11 mouse cellular contexts compared by ENCODE assay signal in the genomic region with DNA sequence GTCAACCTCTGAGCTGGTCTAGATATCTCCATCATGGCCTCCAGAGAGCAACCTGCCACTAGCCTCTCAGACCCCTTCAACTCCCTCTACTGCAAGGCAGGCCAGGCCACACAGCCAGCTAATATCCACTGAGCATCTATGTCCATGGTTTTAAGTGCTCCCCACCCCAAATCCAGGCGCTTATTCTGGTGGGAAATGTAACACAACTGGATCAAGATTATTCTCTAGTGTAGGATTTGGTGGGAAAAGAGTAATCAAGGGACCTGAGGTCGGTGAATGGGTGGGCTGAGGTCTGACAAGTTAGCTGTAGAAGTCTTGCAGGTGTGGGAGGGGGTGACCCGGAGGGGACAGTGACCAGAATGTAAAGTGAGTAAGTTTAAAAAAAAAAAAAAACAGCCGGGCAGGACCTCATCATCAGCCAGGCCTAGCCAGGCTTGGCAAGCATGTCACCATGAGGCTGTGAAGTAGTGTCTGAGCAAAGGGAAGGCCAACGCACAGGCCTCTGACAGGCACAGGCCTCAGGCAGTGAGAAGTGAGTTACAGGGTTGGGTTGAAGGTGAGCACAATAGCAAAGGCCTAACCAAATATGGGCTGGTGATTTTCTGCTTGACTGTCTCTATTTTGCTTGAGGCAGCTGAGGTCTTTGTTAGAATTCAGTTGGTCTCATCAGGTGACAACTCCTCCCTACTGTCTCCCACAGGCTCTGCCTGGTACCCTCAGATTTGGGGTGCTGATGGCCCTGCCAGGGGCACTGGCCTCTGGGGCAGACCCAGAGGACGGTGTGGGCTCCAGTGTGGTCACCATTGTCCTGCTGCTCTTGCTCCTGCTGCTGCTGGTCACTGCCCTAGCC. TPM values are rescaled to one million over a fixed set of nuclear protein-coding genes. Genes with fewer than 3 reads are reported as not detected.
DNase-seq lines count a peak whose midpoint lies in the region; ATAC-seq lines count a peak whose summit lies in the region.
"Had no signal": no experiment of that assay in that cellular context is flagged by ENCODE, and none has a peak within 500 bp of the region (broad histone marks: within the 10 kb centered on the region; RNA-seq: fewer than 3 reads in every experiment).

No protein-coding gene starts in this region.

- H3K4me2 ChIP-seq in kidney, embryonic 14.5 days (replicated peaks; ENCODE audit: low read depth, low read length), result no peak overlapping the region
- no peak overlapping the region for H3K4me2 ChIP-seq in limb, embryonic 15.5 days
- H3K4me2 ChIP-seq: embryonic facial prominence, embryonic 15.5 days had no signal

- peaks cover 67% of the 10 kb centered on the region for H3K36me3 ChIP-seq in kidney, embryonic 14.5 days (ENCODE audit: control insufficient read depth, insufficient read depth, low read length)
- peaks cover 82% of the 10 kb centered on the region for H3K36me3 ChIP-seq in limb, embryonic 15.5 days

- H3K4me3 ChIP-seq in kidney, embryonic 14.5 days (ENCODE audit: low read length), result no peak overlapping the region
- H3K4me3 ChIP-seq in limb, embryonic 15.5 days, result no peak overlapping the region
- H3K4me3 ChIP-seq: embryonic facial prominence, embryonic 15.5 days had no signal

- H3K9me3 ChIP-seq in kidney, embryonic 14.5 days (ENCODE audit: control insufficient read depth, low read length), result no peaks in the 10 kb centered on the region
- no peaks in the 10 kb centered on the region for H3K9me3 ChIP-seq in limb, embryonic 15.5 days
- H3K9me3 ChIP-seq: embryonic facial prominence, embryonic 15.5 days had no signal

- no peak overlapping the region for H3K9ac ChIP-seq in kidney, embryonic 14.5 days (ENCODE audit: low read depth, low read length)
- H3K9ac ChIP-seq in limb, embryonic 15.5 days, result 0 out of 2 replicates have a peak overlapping the region, but pooled peaks have one; percentile 14
- H3K9ac ChIP-seq: embryonic facial prominence, embryonic 15.5 days had no signal

- DNase-seq in kidney, postnatal 4 days, result no peak
- peak; percentile 71 for DNase-seq in A20 (ENCODE audit: low read depth, low spot score)
- no peak for DNase-seq in left cerebral cortex, adult 18-20 months (ENCODE audit: low spot score in 2 of 2)
- DNase-seq in frontal cortex, postnatal 14 days (ENCODE audit: low spot score in 2 of 2), result no peak
- no peak for DNase-seq in adrenal gland, postnatal 36 days

- WGBS in kidney, embryonic 14.5 days, result 48% methylated on average over 6 of the region's 6 CpGs
- WGBS in limb, embryonic 15.5 days, result 81% methylated on average over 6 of the region's 6 CpGs

- H3K27me3 ChIP-seq in kidney, embryonic 14.5 days (ENCODE audit: control insufficient read depth, insufficient read depth, low read length), result no peaks in the 10 kb centered on the region
- no peaks in the 10 kb centered on the region for H3K27me3 ChIP-seq in limb, embryonic 15.5 days
- H3K27me3 ChIP-seq: embryonic facial prominence, embryonic 15.5 days had no signal

- H3K4me1 ChIP-seq in kidney, embryonic 14.5 days (ENCODE audit: control insufficient read depth, insufficient read depth, low read length), result 0 out of 2 replicates have a peak, but pooled peaks cover 4% of the 10 kb centered on the region
- no peaks in the 10 kb centered on the region for H3K4me1 ChIP-seq in limb, embryonic 15.5 days
- H3K4me1 ChIP-seq: embryonic facial prominence, embryonic 15.5 days had no signal

- peak; percentile 58 for ATAC-seq in kidney, embryonic 14.5 days (ENCODE audit: low FRiP score, low TSS enrichment)
- peak; percentile 36 for ATAC-seq in CD4-positive, CD25-positive, alpha-beta regulatory T cell, adult 4 months
- no peak for ATAC-seq in limb, embryonic 15.5 days (ENCODE audit: insufficient number of reproducible peaks, low FRiP score, low TSS enrichment, low read depth)

- peak overlapping the region; percentile 44 for H3K27ac ChIP-seq in kidney, embryonic 14.5 days (ENCODE audit: low read depth, low read length)
- H3K27ac ChIP-seq in limb, embryonic 15.5 days, result no peak overlapping the region; the same call in 1 of the 2 replicates
- H3K27ac ChIP-seq: embryonic facial prominence, embryonic 15.5 days had no signal

RNA-seq across cellular contexts. Expression of a gene that starts 2.0 kb away (rescaled TPM):
- 0.57 and 0.80 TPM in 2 replicates for polyA plus RNA-seq in kidney, embryonic 14.5 days (2014; fragmentation: Nextera tagmentation; extraction: Ambion mirVana)
- polyA plus RNA-seq in CD4-positive, CD25-positive, alpha-beta regulatory T cell, adult 4 months (2017; shearing (Covaris generic)), result 100 to 1,000 TPM; 836 to 870 TPM
- 7.4 and 9.5 TPM in 2 replicates for polyA plus RNA-seq in limb, embryonic 15.5 days (2015; fragmentation: Nextera tagmentation; extraction: Ambion mirVana)
- total RNA-seq in left cerebral cortex, adult 18-20 months (2021), result 1 to 10 TPM; 1.3 to 2.3 TPM
- 1 to 10 TPM; 1.4 to 3.1 TPM for total RNA-seq in adrenal gland, postnatal 36 days (2021)

RNA-seq across cellular contexts. Expression of a gene that starts 7.0 kb away (rescaled TPM):
- polyA plus RNA-seq in kidney, embryonic 14.5 days (2014; fragmentation: Nextera tagmentation; extraction: Ambion mirVana), result 132 and 156 TPM in 2 replicates
- 100 to 1,000 TPM; 236 to 310 TPM for polyA plus RNA-seq in CD4-positive, CD25-positive, alpha-beta regulatory T cell, adult 4 months (2017; shearing (Covaris generic))
- polyA plus RNA-seq in limb, embryonic 15.5 days (2015; fragmentation: Nextera tagmentation; extraction: Ambion mirVana), result 169 and 170 TPM in 2 replicates
- 10 to 100 TPM; 77.9 to 81.3 TPM for total RNA-seq in left cerebral cortex, adult 18-20 months (2021)
- 100 to 1,000 TPM; 171 to 195 TPM for total RNA-seq in adrenal gland, postnatal 36 days (2021)

RNA-seq across cellular contexts. Expression of a gene that starts 7.7 kb away (rescaled TPM):
- 33.4 and 42.0 TPM in 2 replicates for polyA plus RNA-seq in kidney, embryonic 14.5 days (2014; fragmentation: Nextera tagmentation; extraction: Ambion mirVana)
- polyA plus RNA-seq in CD4-positive, CD25-positive, alpha-beta regulatory T cell, adult 4 months (2017; shearing (Covaris generic)), result 10 to 100 TPM; 31.7 to 39.0 TPM
- 68.8 and 79.3 TPM in 2 replicates for polyA plus RNA-seq in limb, embryonic 15.5 days (2015; fragmentation: Nextera tagmentation; extraction: Ambion mirVana)
- 10 to 100 TPM; 32.5 to 34.5 TPM for total RNA-seq in left cerebral cortex, adult 18-20 months (2021)
- total RNA-seq in adrenal gland, postnatal 36 days (2021), result 10 to 100 TPM; 27.6 to 37.5 TPM

RNA-seq across cellular contexts. Expression of a gene that starts 11.6 kb away (rescaled TPM):
- polyA plus RNA-seq in kidney, embryonic 14.5 days (2014; fragmentation: Nextera tagmentation; extraction: Ambion mirVana), result 0.06 and 0.09 TPM in 2 replicates
- polyA plus RNA-seq in CD4-positive, CD25-positive, alpha-beta regulatory T cell, adult 4 months (2017; shearing (Covaris generic)), result under 1 TPM; 0.79 to 0.92 TPM
- polyA plus RNA-seq in limb, embryonic 15.5 days (2015; fragmentation: Nextera tagmentation; extraction: Ambion mirVana), result 0.05 and 0.06 TPM in 2 replicates
- total RNA-seq in left cerebral cortex, adult 18-20 months (2021), result under 1 TPM; 0.26 to 0.63 TPM
- total RNA-seq in adrenal gland, postnatal 36 days (2021), result under 1 TPM; 0.30 to 0.40 TPM
- total RNA-seq: midbrain, postnatal 0 days had no signal
- polyA plus RNA-seq: heart, embryonic 14.5 days had no signal

RNA-seq across cellular contexts. Expression of a gene that starts 15.9 kb away (rescaled TPM):
- not detected in 2 replicates for polyA plus RNA-seq in kidney, embryonic 14.5 days (2014; fragmentation: Nextera tagmentation; extraction: Ambion mirVana)
- under 1 TPM in 1 of 2 experiments, not detected in 1; 0.29 TPM for polyA plus RNA-seq in CD4-positive, CD25-positive, alpha-beta regulatory T cell, adult 4 months (2017; shearing (Covaris generic))
- polyA plus RNA-seq in limb, embryonic 15.5 days (2015; fragmentation: Nextera tagmentation; extraction: Ambion mirVana), result not detected in 2 replicates
- under 1 TPM; 0.12 TPM for total RNA-seq in left cerebral cortex, adult 18-20 months (2021)
- under 1 TPM in 1 of 2 experiments, not detected in 1; 0.10 TPM for total RNA-seq in adrenal gland, postnatal 36 days (2021)
- polyA plus RNA-seq: embryonic facial prominence, embryonic 15.5 days; heart, embryonic 14.5 days; midbrain, postnatal 0 days had no signal

Comparison
In these comparisons a context has a peak if more than half of its experiments do, and no peak if none do; other contexts are left out.
1. RNA of a gene that starts 2.0 kb away (polyA plus RNA-seq): 836 to 870 TPM in CD4-positive, CD25-positive, alpha-beta regulatory T cell, adult 4 months; 7.4 to 9.5 TPM in limb, embryonic 15.5 days and 0.57 to 0.80 TPM in kidney, embryonic 14.5 days; every median in the first group is over 10 times any median in the second.